Mouse (Mus musculus) G1E (cell line): Measurements from ENCODE around the gene Olfr1193.
"Not testable (repeated sequence)": the region's sequence is repeated elsewhere in the genome, so short reads cannot be mapped to it uniquely, and the experiment has no call there.

ENCODE experiments used
- CTCF ChIP-seq: IDR thresholded peaks from 2 replicates; pipeline ENCODE4 v1.5.1; 2012; ENCODE audit warnings: low read depth, low read length, inconsistent platforms, mixed read lengths
- GATA1 ChIP-seq: IDR thresholded peaks from 2 replicates; pipeline ENCODE4 v1.6.1; 2012; ENCODE audit warnings: borderline replicate concordance, low read length, inconsistent platforms, mixed read lengths

- TF ChIP-seq CTCF, GATA1: not testable (repeated sequence)
Observed at GRCm38 (mm10) chr2:88640242-88640641, 35.2 kb upstream of the Olfr1193 start, which contains the start of gene Olfr1191-ps1.
